Mouse (Mus musculus): Measurements from ENCODE around the gene Scn8a.

DNA sequence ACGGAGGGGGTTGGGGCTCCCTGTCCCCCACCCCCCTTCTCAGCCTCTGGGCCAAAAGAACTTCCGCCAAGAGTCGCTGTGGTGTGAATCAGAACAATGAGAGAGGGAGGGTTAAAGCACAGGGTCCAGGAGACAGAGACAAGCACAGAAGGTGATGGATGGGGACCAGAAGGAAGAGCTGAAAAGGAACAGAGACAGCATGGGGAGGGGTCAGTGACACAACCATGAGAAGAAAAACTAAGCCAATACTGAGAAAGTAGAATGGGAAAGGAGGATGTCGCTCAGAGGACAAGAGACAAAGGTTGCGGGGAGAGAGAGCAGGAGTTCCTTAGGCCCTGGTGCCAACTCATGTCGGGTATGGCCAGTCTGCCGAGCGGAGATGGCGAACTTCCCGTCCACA is 182.2 kb downstream of the Scn8a start:
- no peak for TF ChIP-seq CTCF (IDR thresholded peaks at IDR 0.05)
- no peak for TF ChIP-seq EP300 (IDR thresholded peaks at IDR 0.05; ENCODE audit: insufficient read depth, low read depth, low read length)
- no peak for TF ChIP-seq POLR2A (IDR thresholded peaks at IDR 0.05; ENCODE audit: insufficient read depth, low read depth, low read length)

Data from heart, adult 2 months (tissue).